Mouse (Mus musculus) right cerebral cortex, postnatal 14 days (tissue): ENCODE data around the gene Kctd3.
A peak's percentile ranks its signal among the peaks of the same experiment; 100 is the strongest.

Source experiments
- DNase-seq: peaks from one replicate; pipeline ENCODE4 v3.0.0; 2022

Kctd3 gene

GRCm38 (mm10) chr1:189007980-189008324 lies 311 bp upstream of the Kctd3 start:
- no peak for DNase-seq

- no peak for DNase-seq
These were observed 815 bp downstream of the Kctd3 start for GRCm38 (mm10) chr1:189006826-189007225.

- DNase-seq = no peak
These were observed 1.4 kb downstream of the Kctd3 start for GRCm38 (mm10) chr1:189006267-189006666.

- no peak for DNase-seq
These were observed 2.9 kb downstream of the Kctd3 start for GRCm38 (mm10) chr1:189004774-189005173.

GRCm38 (mm10) chr1:189001815-189002214 lies 5.8 kb downstream of the Kctd3 start:
- no peak for DNase-seq

GRCm38 (mm10) chr1:188999981-189000380 lies 7.7 kb downstream of the Kctd3 start:
- DNase-seq = no peak

GRCm38 (mm10) chr1:188997921-188998320 lies 9.7 kb downstream of the Kctd3 start:
- DNase-seq = no peak

GRCm38 (mm10) chr1:188993218-188993617 lies 14.4 kb downstream of the Kctd3 start:
- peak; percentile 42 for DNase-seq

- peak; percentile 60 for DNase-seq
These were observed 27.6 kb downstream of the Kctd3 start for GRCm38 (mm10) chr1:188980050-188980449.

- DNase-seq = no peak
These were observed 33.7 kb downstream of the Kctd3 start for GRCm38 (mm10) chr1:188973926-188974325.

- no peak for DNase-seq
These were observed 34.6 kb downstream of the Kctd3 start for GRCm38 (mm10) chr1:188973078-188973477.

GRCm38 (mm10) chr1:188952501-188952900 lies 55.1 kb downstream of the Kctd3 start:
- no peak for DNase-seq

- no peak for DNase-seq
These were observed 56.5 kb downstream of the Kctd3 start for GRCm38 (mm10) chr1:188951091-188951490.

- DNase-seq = peak; percentile 49
These were observed 59.4 kb downstream of the Kctd3 start for GRCm38 (mm10) chr1:188948276-188948675.

GRCm38 (mm10) chr1:188947794-188948193 lies 59.8 kb downstream of the Kctd3 start:
- peak; percentile 51 for DNase-seq

- DNase-seq = no peak
These were observed 60.8 kb downstream of the Kctd3 start for GRCm38 (mm10) chr1:188946849-188947248.

GRCm38 (mm10) chr1:188945326-188945725 lies 62.3 kb downstream of the Kctd3 start:
- DNase-seq = no peak

- DNase-seq = no peak
These were observed 70.3 kb downstream of the Kctd3 start for GRCm38 (mm10) chr1:188937246-188937780.
